Mouse (Mus musculus) heart, embryonic 12.5 days (tissue): ENCODE measurements around the gene Prss35. TPM values are rescaled to one million over a fixed set of nuclear protein-coding genes. Genes with fewer than 3 reads are reported as not detected.

Experiments
- ATAC-seq: fragments of 200-750 bp; cut with Nextera tagmentation; 2 replicates; pipeline ENCODE4 v1.8.0; 2017; ENCODE audit warnings: moderate TSS enrichment, moderate library complexity; ENCODE audit not compliant: insufficient number of reproducible peaks, low FRiP score
- H3K27ac ChIP-seq: fragments of 300-500 bp; sonication (generic); 2 replicates; pipeline ENCODE4 v1.5.1; 2016; ENCODE audit warnings: mild to moderate bottlenecking, moderate library complexity; ENCODE audit not compliant: poor library complexity, severe bottlenecking
- H3K27me3 ChIP-seq: fragments of 300-500 bp; sonication (generic); replicated peaks from 2 replicates; pipeline ENCODE4 v1.6.1; 2016; ENCODE audit warnings: mild to moderate bottlenecking, moderate library complexity
- H3K36me3 ChIP-seq: fragments of 300-500 bp; sonication (generic); 2 replicates; pipeline ENCODE4 v1.6.1; 2016; ENCODE audit warnings: mild to moderate bottlenecking, moderate library complexity
- H3K4me1 ChIP-seq: fragments of 300-500 bp; sonication (generic); replicated peaks from 2 replicates; pipeline ENCODE4 v1.6.1; 2016; ENCODE audit warnings: mild to moderate bottlenecking
- H3K4me2 ChIP-seq: fragments of 300-500 bp; sonication (generic); 2 replicates; pipeline ENCODE4 v1.6.1; 2016; ENCODE audit warnings: mild to moderate bottlenecking, moderate library complexity
- H3K4me3 ChIP-seq: fragments of 300-500 bp; sonication (generic); 2 replicates; pipeline ENCODE4 v1.5.1; 2016; ENCODE audit warnings: mild to moderate bottlenecking
- H3K9ac ChIP-seq: fragments of 300-500 bp; sonication (generic); 2 replicates; pipeline ENCODE4 v1.6.1; 2016; ENCODE audit warnings: mild to moderate bottlenecking, moderate library complexity
- H3K9me3 ChIP-seq: fragments of 300-500 bp; sonication (generic); replicated peaks from 2 replicates; pipeline ENCODE4 v1.6.1; 2016; ENCODE audit warnings: mild to moderate bottlenecking, moderate library complexity
- WGBS: fragments of 180-500 bp; shearing (Covaris S2); methylation state at CpG from one replicate; pipeline ENCODE4 v1.1.7; 2016; 5-methylcytosine and 5-hydroxymethylcytosine counted together
- polyA plus RNA-seq: library from polyadenylated mRNA; unstranded; fragments of >200 nt; fragmentation: Nextera tagmentation; extraction: Ambion mirVana; gene quantifications from 2 replicates; pipeline ENCODE4 v1.2.1, GENCODE M21; 2016

Gene Prss35
- 32.7 and 34.7 TPM in 2 replicates for polyA plus RNA-seq

DNA sequence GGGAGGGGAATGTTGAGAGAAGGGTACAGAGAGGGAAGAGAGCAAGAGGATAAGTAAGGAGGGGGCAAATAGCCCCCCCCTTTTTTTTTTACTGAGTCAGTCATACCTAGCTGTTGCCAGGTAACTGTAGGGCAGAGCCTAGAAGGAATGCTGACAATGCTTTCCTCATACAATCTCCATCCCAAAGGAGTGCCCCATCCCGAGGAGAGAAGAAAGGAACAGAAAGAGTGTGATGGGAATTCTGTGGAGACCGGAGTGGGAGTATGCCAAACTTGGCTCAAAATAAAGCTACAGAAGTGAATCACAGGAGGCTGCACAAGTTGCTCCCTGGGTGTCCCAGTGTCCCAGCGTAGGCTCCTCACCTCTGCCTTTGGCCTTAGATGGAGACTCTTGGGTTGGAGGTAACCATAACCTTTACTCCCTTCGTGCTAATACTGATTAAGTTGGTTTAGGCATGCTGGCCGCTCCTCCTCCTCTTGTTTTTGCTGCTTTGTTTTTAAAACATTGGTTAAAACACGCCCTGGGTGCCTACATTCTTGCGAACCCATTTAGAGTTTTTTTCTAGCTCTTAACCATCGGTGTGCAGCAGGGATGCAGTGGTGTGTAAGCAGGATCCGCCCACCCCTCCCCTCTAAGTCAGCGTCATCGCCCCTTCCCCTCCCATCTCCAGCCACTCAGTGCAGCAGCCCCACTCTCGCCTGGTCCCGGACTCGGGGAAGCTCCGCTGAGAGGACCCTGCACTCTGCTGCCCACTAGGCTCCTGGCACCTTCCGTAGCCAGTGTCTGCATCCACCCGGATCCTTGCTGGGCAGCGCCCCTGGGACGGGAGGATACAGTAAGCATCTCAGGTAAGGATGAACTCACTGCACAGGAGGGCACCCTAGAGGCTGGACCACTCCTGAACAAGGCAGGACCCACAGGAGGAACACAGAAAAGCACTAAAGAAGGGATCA, at the start of gene Prss35:
TSS of gene Prss35 (plus strand) at position 691 of the 953 bp plus-strand sequence.
- peak; percentile 78 for ATAC-seq
- peak within 1 kb of the TSS; percentile 52 for H3K4me3 ChIP-seq
- 6% methylated on average over 19 of the region's 19 CpGs for WGBS
- no peaks in the 10 kb centered on the region for H3K27me3 ChIP-seq
- H3K27ac ChIP-seq = peak within 1 kb of the TSS; percentile 18; the same call in 1 of the 2 replicates
- H3K4me2 ChIP-seq = peak within 1 kb of the TSS; percentile 79
- peaks cover 28% of the 10 kb centered on the region for H3K4me1 ChIP-seq
- no peaks in the 10 kb centered on the region for H3K36me3 ChIP-seq
- no peaks in the 10 kb centered on the region for H3K9me3 ChIP-seq
- H3K9ac ChIP-seq = peak within 1 kb of the TSS; percentile 63

GRCm38 (mm10) chr9:86693935-86694334, 49.5 kb upstream of the Prss35 start:
- H3K27ac ChIP-seq = no peak overlapping the region
- no peak overlapping the region for H3K4me2 ChIP-seq
- no peaks in the 10 kb centered on the region for H3K36me3 ChIP-seq
- no peaks in the 10 kb centered on the region for H3K27me3 ChIP-seq
- WGBS = 91% methylated on average over 6 of the region's 6 CpGs
- no peaks in the 10 kb centered on the region for H3K9me3 ChIP-seq
- H3K9ac ChIP-seq = no peak overlapping the region
- no peaks in the 10 kb centered on the region; the same call in 1 of the 2 replicates for H3K4me1 ChIP-seq
- ATAC-seq = no peak
- H3K4me3 ChIP-seq = no peak overlapping the region

- Histone ChIP-seq H3K36me3 (no peaks in the 10 kb centered on the region), H3K27ac (no peak overlapping the region), H3K9me3 (no peaks in the 10 kb centered on the region), H3K4me3 (0 out of 2 replicates have a peak overlapping the region, but pooled peaks have one; percentile 13), H3K9ac (no peak overlapping the region), H3K27me3 (no peaks in the 10 kb centered on the region), H3K4me1 (peaks cover under 1% of the 10 kb centered on the region), H3K4me2 (peak overlapping the region; percentile 49)
- no peak for ATAC-seq
- WGBS = 92% methylated on average over 7 of the region's 7 CpGs
Observed at GRCm38 (mm10) chr9:86694644-86695043, 48.8 kb upstream of the Prss35 start.

DNA sequence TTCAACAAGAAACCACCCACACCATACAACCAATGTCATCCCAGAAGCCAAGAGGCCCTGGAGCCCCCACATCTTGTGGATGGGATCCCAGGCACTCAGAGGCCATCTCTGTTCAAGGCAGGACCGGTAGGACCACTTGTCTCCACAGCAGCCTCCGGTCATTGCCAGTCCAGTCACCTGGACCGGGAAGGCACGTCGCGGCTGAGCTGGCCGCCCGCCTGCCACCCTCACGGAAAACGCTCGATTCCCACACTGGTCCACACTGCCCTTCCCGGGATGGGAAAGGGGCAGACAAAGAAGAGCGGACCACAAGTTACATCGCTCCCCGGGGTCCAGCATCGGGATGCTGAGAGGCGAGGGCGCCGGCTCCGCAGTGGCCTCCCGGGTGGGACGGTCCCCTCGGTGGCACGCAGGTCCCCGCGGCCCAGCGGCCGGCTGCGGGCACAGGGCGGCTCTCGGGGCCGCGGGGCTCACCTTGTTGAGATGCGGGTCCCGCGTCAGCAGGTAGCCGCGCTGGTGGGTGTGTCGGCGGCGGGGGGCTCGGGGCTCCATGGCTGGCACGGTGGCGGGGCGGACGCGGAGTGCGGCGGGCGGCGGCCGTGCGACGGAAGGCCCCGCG, 48.1 kb upstream of the Prss35 start:
- Histone ChIP-seq H3K27me3 (no peaks in the 10 kb centered on the region), H3K4me1 (peaks cover 3% of the 10 kb centered on the region), H3K36me3 (no peaks in the 10 kb centered on the region), H3K9me3 (no peaks in the 10 kb centered on the region), H3K27ac (peak overlapping the region; percentile 49), H3K4me3 (peak overlapping the region; percentile 74), H3K9ac (peak overlapping the region; percentile 83), H3K4me2 (peak overlapping the region; percentile 75)
- peak; percentile 51 for ATAC-seq
- WGBS = under 1% methylated on average over 51 of the region's 56 CpGs

DNA sequence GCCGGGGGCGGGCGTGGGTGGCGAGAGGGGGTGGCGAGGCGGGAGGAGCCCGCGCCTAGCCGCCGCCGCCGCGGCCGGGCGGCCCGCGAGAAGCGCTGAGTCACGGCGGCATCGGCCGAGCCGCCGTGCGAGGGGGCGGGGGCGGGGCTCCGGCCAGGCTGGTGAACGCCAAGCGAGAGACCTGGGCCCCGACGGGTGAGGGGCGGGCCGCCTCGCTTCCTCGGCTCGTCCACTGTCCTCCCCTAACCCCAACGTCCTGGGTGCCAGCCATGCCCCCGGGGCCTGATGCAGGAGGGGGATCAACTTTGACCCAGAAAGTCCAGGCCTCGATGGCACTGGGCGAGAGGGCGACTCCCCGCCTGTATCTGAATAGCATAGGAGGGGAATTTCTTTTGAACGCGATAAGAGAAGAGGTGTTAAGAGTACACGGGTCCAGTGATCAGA, 47.6 kb upstream of the Prss35 start, which contains the start of gene Me1:
TSS of gene Me1 (minus strand) at position 136 of the 444 bp plus-strand sequence.
- peak within 1 kb of the TSS; percentile 83 for H3K9ac ChIP-seq
- under 1% methylated on average over 21 of the region's 46 CpGs for WGBS
- no peaks in the 10 kb centered on the region for H3K9me3 ChIP-seq
- peak; percentile 91 for ATAC-seq
- no peaks in the 10 kb centered on the region for H3K27me3 ChIP-seq
- peak within 1 kb of the TSS; percentile 74 for H3K4me3 ChIP-seq
- peak within 1 kb of the TSS; percentile 49 for H3K27ac ChIP-seq
- H3K4me2 ChIP-seq = peak within 1 kb of the TSS; percentile 75
- no peaks in the 10 kb centered on the region for H3K36me3 ChIP-seq
- peaks cover 3% of the 10 kb centered on the region for H3K4me1 ChIP-seq

GRCm38 (mm10) chr9:86701264-86701663, 42.2 kb upstream of the Prss35 start:
- H3K27me3 ChIP-seq = no peaks in the 10 kb centered on the region
- no peak; the same call in 1 of the 2 replicates for ATAC-seq
- peaks cover 14% of the 10 kb centered on the region for H3K4me1 ChIP-seq
- H3K27ac ChIP-seq = peak overlapping the region; percentile 80
- no peak overlapping the region for H3K4me2 ChIP-seq
- H3K36me3 ChIP-seq = no peaks in the 10 kb centered on the region
- H3K9me3 ChIP-seq = no peaks in the 10 kb centered on the region
- no peak overlapping the region for H3K4me3 ChIP-seq
- no peak overlapping the region for H3K9ac ChIP-seq
- 15% methylated on average over 5 of the region's 5 CpGs for WGBS

- 0 out of 2 replicates have a peak overlapping the region, but pooled peaks have one; percentile 54 for H3K9ac ChIP-seq
- H3K4me1 ChIP-seq = peaks cover 14% of the 10 kb centered on the region
- no peaks in the 10 kb centered on the region for H3K27me3 ChIP-seq
- no peak overlapping the region for H3K4me2 ChIP-seq
- 0% methylated on average over 2 of the region's 2 CpGs for WGBS
- no peaks in the 10 kb centered on the region for H3K9me3 ChIP-seq
- peak; percentile 44 for ATAC-seq
- no peak overlapping the region for H3K4me3 ChIP-seq
- H3K27ac ChIP-seq = peak overlapping the region; percentile 80
- H3K36me3 ChIP-seq = no peaks in the 10 kb centered on the region
Observed at GRCm38 (mm10) chr9:86701844-86702243, 41.6 kb upstream of the Prss35 start.

GRCm38 (mm10) chr9:86707431-86707830, 36.0 kb upstream of the Prss35 start:
- no peaks in the 10 kb centered on the region for H3K36me3 ChIP-seq
- no peak for ATAC-seq
- H3K27me3 ChIP-seq = no peaks in the 10 kb centered on the region
- peaks cover 2% of the 10 kb centered on the region; the same call in 1 of the 2 replicates for H3K4me1 ChIP-seq
- no peaks in the 10 kb centered on the region for H3K9me3 ChIP-seq
- no peak overlapping the region for H3K4me2 ChIP-seq
- H3K9ac ChIP-seq = no peak overlapping the region
- H3K27ac ChIP-seq = no peak overlapping the region
- WGBS = 64% methylated on average over 1 of the region's 1 CpGs
- no peak overlapping the region for H3K4me3 ChIP-seq

- no peaks in the 10 kb centered on the region for H3K9me3 ChIP-seq
- no peaks in the 10 kb centered on the region for H3K36me3 ChIP-seq
- no peak overlapping the region for H3K9ac ChIP-seq
- H3K4me2 ChIP-seq = no peak overlapping the region
- WGBS = 58% methylated on average over 6 of the region's 6 CpGs
- no peak for ATAC-seq
- H3K27ac ChIP-seq = no peak overlapping the region
- no peak overlapping the region for H3K4me3 ChIP-seq
- 0 out of 2 replicates have a peak, but pooled peaks cover 2% of the 10 kb centered on the region for H3K4me1 ChIP-seq
- no peaks in the 10 kb centered on the region for H3K27me3 ChIP-seq
Observed at GRCm38 (mm10) chr9:86708921-86709320, 34.5 kb upstream of the Prss35 start.

DNA sequence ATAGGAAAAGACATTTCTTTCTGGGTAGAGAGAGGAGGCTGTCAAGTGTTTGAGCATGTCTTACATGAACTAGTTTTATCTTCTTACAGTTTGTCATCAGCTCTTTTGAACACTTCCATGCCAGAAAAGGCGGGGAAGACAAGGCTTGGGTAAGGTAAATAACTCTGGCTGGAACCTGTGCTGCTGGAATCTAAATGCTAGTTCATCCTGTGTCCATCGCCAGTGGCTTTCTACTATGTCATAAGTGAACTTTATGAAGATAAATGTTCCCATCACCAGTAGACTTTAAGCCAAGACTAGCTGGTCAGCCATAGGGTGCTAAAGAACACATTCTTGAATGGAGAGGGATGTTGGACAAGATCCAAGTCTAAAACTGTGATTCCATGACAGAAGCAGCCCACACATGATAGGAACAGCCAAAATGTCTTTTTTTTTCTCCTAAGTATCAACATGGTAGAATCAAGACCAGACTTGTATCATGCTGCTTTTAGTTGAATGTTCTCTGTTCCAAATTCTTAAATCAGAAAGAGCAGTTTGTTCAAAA, 33.3 kb upstream of the Prss35 start:
- 0 out of 2 replicates have a peak, but pooled peaks cover 2% of the 10 kb centered on the region for H3K4me1 ChIP-seq
- 70% methylated on average over 2 of the region's 2 CpGs for WGBS
- no peaks in the 10 kb centered on the region for H3K36me3 ChIP-seq
- no peak overlapping the region for H3K9ac ChIP-seq
- no peak overlapping the region for H3K4me2 ChIP-seq
- no peak for ATAC-seq
- no peak overlapping the region for H3K27ac ChIP-seq
- no peaks in the 10 kb centered on the region for H3K9me3 ChIP-seq
- H3K27me3 ChIP-seq = no peaks in the 10 kb centered on the region
- no peak overlapping the region for H3K4me3 ChIP-seq

GRCm38 (mm10) chr9:86712648-86713047, 30.8 kb upstream of the Prss35 start:
- 77% methylated on average over 2 of the region's 2 CpGs for WGBS
- peaks cover 5% of the 10 kb centered on the region; the same call in 1 of the 2 replicates for H3K4me1 ChIP-seq
- H3K27me3 ChIP-seq = no peaks in the 10 kb centered on the region
- ATAC-seq = no peak
- H3K9me3 ChIP-seq = no peaks in the 10 kb centered on the region
- H3K4me3 ChIP-seq = no peak overlapping the region
- no peak overlapping the region for H3K4me2 ChIP-seq
- H3K9ac ChIP-seq = no peak overlapping the region
- H3K27ac ChIP-seq = no peak overlapping the region
- no peaks in the 10 kb centered on the region for H3K36me3 ChIP-seq
